Mouse (Mus musculus): ENCODE data around the gene Atp10a.
"Not testable (repeated sequence)": the region's sequence is repeated elsewhere in the genome, so short reads cannot be mapped to it uniquely, and the experiment has no call there.

Atp10a gene

GRCm38 (mm10) chr7:58788424-58789261, 132.7 kb downstream of the Atp10a start:
- DNase-seq (ENCODE audit: low read depth), result no peak

- DNase-seq (ENCODE audit: low read depth), result no peak
Measured at GRCm38 (mm10) chr7:58797281-58797680, 141.3 kb downstream of the Atp10a start.

GRCm38 (mm10) chr7:58800916-58801315, 144.9 kb downstream of the Atp10a start:
- peak; percentile 89 for DNase-seq (ENCODE audit: low read depth)

GRCm38 (mm10) chr7:58801791-58802190, 145.8 kb downstream of the Atp10a start:
- no peak for DNase-seq (ENCODE audit: low read depth)

GRCm38 (mm10) chr7:58822147-58822681, 166.2 kb downstream of the Atp10a start:
- DNase-seq (ENCODE audit: low read depth), result peak; percentile 78

- DNase-seq (ENCODE audit: low read depth), result peak; percentile 62
Measured at GRCm38 (mm10) chr7:58824686-58825085, 168.7 kb downstream of the Atp10a start.

GRCm38 (mm10) chr7:58829111-58829510, 173.1 kb downstream of the Atp10a start:
- DNase-seq (ENCODE audit: low read depth), result no peak

GRCm38 (mm10) chr7:58836855-58837606, 181.1 kb downstream of the Atp10a start:
- not testable (repeated sequence) for DNase-seq (ENCODE audit: low read depth)

GRCm38 (mm10) chr7:58840367-58840766, 184.4 kb downstream of the Atp10a start:
- DNase-seq (ENCODE audit: low read depth), result no peak

- no peak for DNase-seq (ENCODE audit: low read depth)
Measured at GRCm38 (mm10) chr7:58841066-58841465, 185.1 kb downstream of the Atp10a start.

- DNase-seq (ENCODE audit: low read depth), result no peak
Measured at GRCm38 (mm10) chr7:58842818-58843217, 186.9 kb downstream of the Atp10a start.

- DNase-seq (ENCODE audit: low read depth), result peak; percentile 79
Measured at GRCm38 (mm10) chr7:58843767-58844445, 187.9 kb downstream of the Atp10a start.

- no peak for DNase-seq (ENCODE audit: low read depth)
Measured at GRCm38 (mm10) chr7:58844449-58844848, 188.5 kb downstream of the Atp10a start.

- no peak for DNase-seq (ENCODE audit: low read depth)
Measured at GRCm38 (mm10) chr7:58858921-58859320, 203.0 kb downstream of the Atp10a start.

GRCm38 (mm10) chr7:58863174-58863573, 207.2 kb downstream of the Atp10a start:
- peak; percentile 24 for DNase-seq (ENCODE audit: low read depth)

GRCm38 (mm10) chr7:58866865-58867614, 211.1 kb downstream of the Atp10a start:
- no peak for DNase-seq (ENCODE audit: low read depth)

- DNase-seq (ENCODE audit: low read depth), result peak; percentile 54
Measured at GRCm38 (mm10) chr7:58870661-58871060, 214.7 kb downstream of the Atp10a start.

- no peak for DNase-seq (ENCODE audit: low read depth)
Measured at GRCm38 (mm10) chr7:58873676-58874075, 217.7 kb downstream of the Atp10a start.
